ENCODE assay signal across 21 mouse cellular contexts in genomic region chr2:141182034-141182759, GRCm38 (mm10).
DNase-seq lines count a peak whose midpoint lies in the region; ATAC-seq and TF ChIP-seq lines count a peak whose summit lies in the region.
"Had no signal": no experiment of that assay in that cellular context is flagged by ENCODE, and none has a peak within 500 bp of the region (broad histone marks: within the 10 kb centered on the region; RNA-seq: fewer than 3 reads in every experiment).

No protein-coding gene starts in this region.

- no peak overlapping the region for H3K4me3 ChIP-seq in hindbrain, postnatal 0 days (ENCODE audit: low read length)
- no peak overlapping the region for H3K4me3 ChIP-seq in hindbrain, embryonic 14.5 days (replicated peaks; ENCODE audit: low read length)
- no peak overlapping the region for H3K4me3 ChIP-seq in forebrain, embryonic 12.5 days (replicated peaks)
- H3K4me3 ChIP-seq: embryonic facial prominence, embryonic 12.5 days; gastrocnemius, adult 2 months; heart, embryonic 15.5 days; kidney, embryonic 15.5 days; limb, embryonic 15.5 days had no signal

- no peak for ATAC-seq in hindbrain, postnatal 0 days
- ATAC-seq in hindbrain, embryonic 14.5 days (ENCODE audit: low FRiP score): no peak
- ATAC-seq in forebrain, embryonic 12.5 days (ENCODE audit: low FRiP score): no peak
- ATAC-seq: activated CD4-positive, CD25-positive, alpha-beta regulatory T cell, adult 4 months; intestine, postnatal 0 days had no signal

- no peak overlapping the region for H3K27ac ChIP-seq in hindbrain, postnatal 0 days
- no peak overlapping the region for H3K27ac ChIP-seq in hindbrain, embryonic 14.5 days
- 0 out of 2 replicates have a peak overlapping the region, but pooled peaks have one; percentile 19 for H3K27ac ChIP-seq in forebrain, embryonic 12.5 days
- H3K27ac ChIP-seq: embryonic facial prominence, embryonic 12.5 days; gastrocnemius, adult 2 months; heart, embryonic 15.5 days; kidney, embryonic 15.5 days; limb, embryonic 15.5 days; liver, embryonic 14.5 days had no signal

- no peaks in the 10 kb centered on the region for H3K27me3 ChIP-seq in hindbrain, postnatal 0 days (ENCODE audit: insufficient read depth, low read length)
- H3K27me3 ChIP-seq in hindbrain, embryonic 14.5 days (ENCODE audit: control insufficient read depth, insufficient read depth, low read length): no peaks in the 10 kb centered on the region
- H3K27me3 ChIP-seq in forebrain, embryonic 12.5 days: no peaks in the 10 kb centered on the region
- H3K27me3 ChIP-seq: embryonic facial prominence, embryonic 12.5 days; heart, embryonic 15.5 days; kidney, embryonic 15.5 days; limb, embryonic 15.5 days had no signal

- no peaks in the 10 kb centered on the region for H3K9me3 ChIP-seq in hindbrain, postnatal 0 days (ENCODE audit: low read length)
- no peaks in the 10 kb centered on the region for H3K9me3 ChIP-seq in hindbrain, embryonic 14.5 days (ENCODE audit: control insufficient read depth, low read length)
- no peaks in the 10 kb centered on the region for H3K9me3 ChIP-seq in forebrain, embryonic 12.5 days
- H3K9me3 ChIP-seq: embryonic facial prominence, embryonic 12.5 days; heart, embryonic 15.5 days; kidney, embryonic 15.5 days; limb, embryonic 15.5 days had no signal

- peak; percentile 4 for DNase-seq in hindbrain, postnatal 0 days (ENCODE audit: low spot score)
- DNase-seq in hindbrain, embryonic 14.5 days (ENCODE audit: low spot score): no peak
- DNase-seq in brain, embryonic 14.5 days (ENCODE audit: low read depth): peak; percentile 79
- DNase-seq in mesoderm, embryonic 11.5 days (ENCODE audit: low read depth, low spot score): peak; percentile 24
- DNase-seq in right cerebral cortex, postnatal 25 days: no peak
- DNase-seq in right cerebral cortex, postnatal 36 days (ENCODE audit: low spot score in 2 of 2): no peak
- DNase-seq: adrenal gland, adult 8-10 months; cerebellum, adult 8-10 months; gastrocnemius, adult 2 months; heart, postnatal 4 days; left cerebral cortex, postnatal 4 days; lung, embryonic 14.5 days; thymus, adult 18-20 months had no signal

- no peaks in the 10 kb centered on the region for H3K36me3 ChIP-seq in hindbrain, postnatal 0 days (ENCODE audit: insufficient read depth, low read length)
- H3K36me3 ChIP-seq in hindbrain, embryonic 14.5 days (replicated peaks; ENCODE audit: control insufficient read depth, insufficient read depth): no peaks in the 10 kb centered on the region
- H3K36me3 ChIP-seq in forebrain, embryonic 12.5 days (replicated peaks): no peaks in the 10 kb centered on the region
- H3K36me3 ChIP-seq: embryonic facial prominence, embryonic 12.5 days; heart, embryonic 15.5 days; kidney, embryonic 15.5 days; limb, embryonic 15.5 days had no signal

- no peaks in the 10 kb centered on the region for H3K4me1 ChIP-seq in hindbrain, postnatal 0 days (ENCODE audit: insufficient read depth, low read length)
- no peaks in the 10 kb centered on the region for H3K4me1 ChIP-seq in hindbrain, embryonic 14.5 days (replicated peaks; ENCODE audit: control insufficient read depth, insufficient read depth, low read length)
- peaks cover 3% of the 10 kb centered on the region; the same call in 1 of the 2 replicates for H3K4me1 ChIP-seq in forebrain, embryonic 12.5 days
- H3K4me1 ChIP-seq: embryonic facial prominence, embryonic 12.5 days; heart, embryonic 15.5 days; kidney, embryonic 15.5 days; limb, embryonic 15.5 days had no signal

- 50% methylated on average over 5 of the region's 5 CpGs for WGBS in hindbrain, postnatal 0 days
- 50% methylated on average over 5 of the region's 5 CpGs for WGBS in hindbrain, embryonic 14.5 days
- 43% methylated on average over 5 of the region's 5 CpGs for WGBS in forebrain, embryonic 12.5 days

- H3K9ac ChIP-seq in hindbrain, postnatal 0 days (replicated peaks; ENCODE audit: low read length): no peak overlapping the region
- H3K9ac ChIP-seq in hindbrain, embryonic 14.5 days: no peak overlapping the region
- H3K9ac ChIP-seq in forebrain, embryonic 12.5 days: no peak overlapping the region
- H3K9ac ChIP-seq: embryonic facial prominence, embryonic 12.5 days; heart, embryonic 15.5 days; kidney, embryonic 15.5 days; limb, embryonic 15.5 days; liver, embryonic 14.5 days; lung, embryonic 14.5 days had no signal

- no peak overlapping the region for H3K4me2 ChIP-seq in hindbrain, postnatal 0 days (ENCODE audit: low read depth, low read length)
- H3K4me2 ChIP-seq in hindbrain, embryonic 14.5 days (replicated peaks): no peak overlapping the region
- H3K4me2 ChIP-seq in forebrain, embryonic 12.5 days: no peak overlapping the region
- H3K4me2 ChIP-seq: embryonic facial prominence, embryonic 12.5 days; heart, embryonic 15.5 days; kidney, embryonic 15.5 days; limb, embryonic 15.5 days; lung, embryonic 14.5 days had no signal

- no peak for TF ChIP-seq POLR2A in brain, embryonic 14.5 days (IDR thresholded peaks at IDR 0.05; ENCODE audit: borderline replicate concordance, extremely low read depth, insufficient read depth, insufficient read length, poor library complexity, severe bottlenecking)

- TF ChIP-seq CTCF in hindbrain, postnatal 0 days (IDR thresholded peaks at IDR 0.05; ENCODE audit: low read depth): no peak
- no peak for TF ChIP-seq CTCF in brain, embryonic 14.5 days (IDR thresholded peaks at IDR 0.05; ENCODE audit: borderline replicate concordance, extremely low read depth, insufficient read depth, insufficient read length)

Comparison
In these comparisons a context has a peak if more than half of its experiments do, and no peak if none do; other contexts are left out.
1. DNase-seq: peak in hindbrain, postnatal 0 days (single experiment), brain, embryonic 14.5 days (single experiment) and mesoderm, embryonic 11.5 days (single experiment); none in hindbrain, embryonic 14.5 days (single experiment), right cerebral cortex, postnatal 25 days (single experiment) and right cerebral cortex, postnatal 36 days (0 of 2).